Mouse (Mus musculus) ZHBTc4 (cell line): ENCODE results near the gene Atf6.
A peak's percentile ranks its signal among the peaks of the same experiment; 100 is the strongest.

ENCODE experiments used
- DNase-seq: peaks from one replicate; pipeline ENCODE4 v3.0.0-alpha.2; 2011; ENCODE audit warnings: low read depth, low spot score

Gene Atf6

DNA sequence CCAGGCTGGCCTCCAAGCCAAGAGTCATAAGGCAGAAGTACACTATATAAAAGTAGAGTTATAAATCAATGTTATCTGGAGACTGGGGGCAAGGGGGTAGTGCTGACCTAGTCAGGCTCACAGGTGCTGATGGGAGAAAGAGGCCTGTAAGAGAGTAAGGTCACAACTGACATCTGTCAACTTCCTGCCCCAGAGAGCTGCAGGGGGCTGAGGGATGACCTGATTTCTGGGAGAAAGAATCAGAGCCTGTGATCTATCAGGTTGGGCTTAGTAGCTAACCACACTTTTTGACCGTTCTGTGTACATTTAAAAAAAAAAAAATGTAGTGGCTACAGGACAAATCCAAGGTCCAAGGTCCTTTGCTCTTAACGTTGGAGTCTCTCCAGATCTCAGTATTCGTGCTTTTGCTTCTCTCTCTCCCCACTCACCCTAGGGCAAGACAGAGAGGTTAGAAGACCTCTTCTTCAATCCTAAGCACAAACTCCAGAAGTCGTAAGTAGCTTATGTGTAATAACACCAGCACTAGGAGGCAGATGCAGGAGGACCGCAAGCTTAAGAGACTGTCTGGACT is 15.4 kb upstream of the Atf6 start:
- no peak for DNase-seq

DNA sequence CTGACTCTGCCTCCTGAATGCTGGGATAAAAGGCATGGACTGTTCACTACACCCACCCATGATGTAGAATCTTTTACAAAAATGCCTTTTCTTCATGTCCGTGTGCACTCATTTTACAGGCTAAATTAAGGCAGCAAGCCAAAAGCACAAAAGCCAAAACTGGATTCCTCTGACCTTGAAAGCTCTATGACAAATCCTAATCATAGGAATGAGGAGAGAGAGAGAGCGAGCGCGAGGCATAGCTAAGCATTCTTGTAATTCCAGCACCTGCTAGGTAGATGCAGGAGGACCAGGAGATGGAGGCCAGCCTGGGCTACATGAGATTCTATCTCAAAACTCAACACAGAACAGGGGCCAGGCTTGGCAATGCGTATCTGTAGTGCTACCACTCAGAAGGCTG is 9.3 kb upstream of the Atf6 start:
- no peak for DNase-seq

DNA sequence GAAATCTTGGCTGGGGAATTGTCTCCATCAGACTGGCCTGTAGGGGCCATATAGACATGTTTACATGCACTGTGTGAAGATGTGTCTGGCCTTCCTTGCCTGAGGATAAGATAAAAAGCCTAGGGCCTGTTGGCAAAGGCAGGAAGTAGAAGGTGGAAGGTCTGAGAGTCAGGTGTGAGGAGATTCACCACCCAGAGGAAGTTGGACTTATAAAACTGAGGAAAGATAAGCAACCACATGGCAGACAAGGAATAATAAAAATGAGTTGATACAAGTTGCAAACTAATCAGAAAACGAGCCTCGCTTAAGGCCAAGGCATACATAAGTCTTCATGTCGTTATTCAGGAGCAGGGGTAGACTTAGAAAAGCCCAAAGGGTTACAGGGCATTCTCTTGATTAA is 8.1 kb upstream of the Atf6 start:
- DNase-seq = no peak

DNA sequence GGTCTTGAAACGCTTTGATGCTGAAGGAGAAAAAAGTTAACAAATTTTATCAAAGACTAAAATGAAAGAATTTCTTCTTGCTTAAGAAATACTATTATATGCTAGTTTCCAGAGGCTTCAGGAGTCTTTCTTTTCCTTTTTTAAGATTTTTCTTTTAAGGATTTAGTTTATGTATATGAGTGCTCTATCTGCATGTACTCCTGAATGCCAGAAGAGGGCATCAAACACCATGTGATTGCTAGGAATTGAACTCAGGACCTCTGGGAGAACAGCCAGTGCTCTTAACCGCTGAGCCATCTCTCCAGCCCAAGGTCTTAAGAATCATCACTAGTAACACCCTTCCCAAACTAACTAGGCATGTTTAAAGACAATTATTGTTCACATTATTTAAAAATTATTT is 4.4 kb upstream of the Atf6 start:
- DNase-seq = peak; percentile 57

DNA sequence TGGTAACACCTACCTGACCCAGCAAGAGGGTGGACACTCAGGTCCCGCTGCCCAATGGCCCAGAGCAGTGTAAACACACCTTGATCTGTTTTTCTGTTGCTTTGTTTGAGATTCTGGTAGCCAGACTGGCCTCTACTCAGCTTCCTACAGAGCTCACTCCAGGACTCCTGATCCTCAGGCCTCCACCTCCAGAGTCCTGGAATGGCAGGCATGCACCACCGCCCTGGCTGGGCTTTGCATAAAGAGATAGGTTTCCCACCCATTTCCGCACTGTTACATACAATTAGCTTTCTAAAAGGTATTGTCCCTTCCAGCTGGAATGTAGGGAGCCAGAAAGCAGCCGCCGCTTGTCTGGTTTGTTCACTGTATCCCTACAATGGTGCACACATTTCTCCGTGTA is 3.8 kb upstream of the Atf6 start:
- peak; percentile 96 for DNase-seq

DNA sequence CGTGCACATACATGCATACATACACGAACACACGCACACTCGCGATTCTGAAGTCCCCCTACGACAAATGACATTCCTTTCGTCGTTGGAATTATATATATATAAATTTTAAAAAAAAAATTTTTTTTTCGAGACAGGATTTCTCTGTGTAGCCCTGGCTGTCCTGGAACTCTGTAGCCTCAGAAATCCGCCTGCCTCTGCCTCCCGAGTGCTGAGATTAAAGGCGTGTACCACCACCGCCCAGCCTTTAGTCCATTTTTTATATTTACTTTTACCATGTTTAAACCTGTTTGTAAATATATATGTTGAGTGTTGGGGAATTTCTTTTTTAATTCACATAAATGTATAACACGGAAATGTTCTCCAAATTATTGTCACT is 1.3 kb upstream of the Atf6 start:
- no peak for DNase-seq

DNA sequence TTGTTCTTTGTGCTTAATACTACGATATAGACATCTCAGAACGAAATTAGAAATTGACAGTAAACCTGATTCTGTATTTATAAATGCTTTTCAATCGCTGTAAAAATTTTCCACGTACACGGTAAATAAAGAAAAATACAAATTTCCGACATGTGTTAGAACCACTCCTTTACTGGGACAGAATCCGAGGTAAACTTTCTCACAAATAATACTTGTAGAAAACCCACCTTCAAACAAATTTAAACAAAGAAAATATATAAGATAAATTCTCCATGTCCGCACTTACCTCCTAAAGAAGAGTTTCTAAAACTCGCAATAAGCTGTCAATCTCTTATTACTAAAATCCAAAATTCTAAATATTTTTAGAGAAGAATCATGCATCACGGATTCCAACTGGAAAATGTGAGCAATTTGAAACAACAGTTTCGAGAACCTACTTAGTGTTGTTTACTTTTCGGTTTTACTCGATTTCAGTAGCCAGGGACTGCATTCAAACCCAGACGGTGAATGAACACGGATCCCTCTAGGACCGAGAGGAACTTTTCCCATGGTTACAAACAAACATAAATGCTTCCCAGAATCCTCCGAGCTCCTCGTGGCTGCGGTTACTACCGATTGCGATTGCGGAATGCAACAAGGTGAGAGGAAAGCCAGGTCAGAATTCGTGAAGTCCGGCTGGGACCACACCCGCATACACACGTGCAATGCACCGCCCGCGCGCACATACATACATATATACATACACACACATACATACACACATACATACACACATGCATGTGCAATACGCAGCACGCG is 735 bp upstream of the Atf6 start:
- peak; percentile 92 for DNase-seq

DNA sequence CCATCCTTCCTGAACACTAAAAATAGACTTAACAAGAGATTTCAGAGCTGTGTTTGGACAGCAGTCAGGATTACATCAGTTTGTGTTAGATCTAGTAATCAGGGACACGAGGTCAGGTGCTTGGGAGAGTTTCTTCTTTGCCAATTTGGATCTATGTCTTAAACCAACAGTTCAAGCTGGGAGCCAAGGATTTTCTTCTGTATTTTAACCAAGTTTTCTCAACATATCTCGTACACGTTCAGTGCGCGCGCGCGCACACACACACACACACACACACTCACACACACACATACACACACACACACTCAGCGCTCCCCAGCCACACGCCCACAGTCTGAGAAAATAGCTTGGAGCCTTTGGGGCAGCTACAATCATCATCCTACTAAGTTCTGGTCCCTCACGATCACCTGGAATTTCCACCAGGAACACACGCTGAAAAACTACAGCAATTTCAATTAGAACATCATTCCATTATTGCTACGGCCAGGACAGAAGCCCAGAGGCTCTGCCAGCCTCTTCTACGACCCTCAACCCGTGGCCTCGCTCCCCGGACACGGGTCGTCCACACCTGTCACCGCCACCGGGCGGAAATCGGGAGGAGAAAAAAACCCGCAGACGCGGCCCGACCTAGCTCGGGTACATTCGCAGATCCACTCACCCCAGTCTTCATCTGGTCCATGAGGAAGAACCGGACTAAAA is 430 bp downstream of the Atf6 start:
- DNase-seq = no peak

DNA sequence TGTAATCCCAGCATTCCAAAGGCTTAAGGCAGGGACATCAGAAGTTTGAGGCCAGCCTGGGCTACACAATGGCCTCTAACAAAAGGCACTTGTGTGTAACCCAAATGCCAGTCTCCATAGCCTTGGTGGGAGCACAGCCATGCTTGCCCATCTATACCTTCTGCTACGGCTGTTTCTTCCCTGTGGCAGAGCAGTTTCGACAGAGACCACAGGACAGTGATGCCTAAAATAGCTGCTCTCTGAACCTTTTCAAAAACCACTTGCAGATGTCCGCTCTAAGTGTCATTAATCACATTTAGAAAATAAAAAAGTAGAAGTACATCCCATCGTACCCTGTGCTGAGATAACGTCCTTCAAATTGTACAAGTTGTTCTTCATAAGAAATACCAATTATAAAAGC is 2.2 kb downstream of the Atf6 start:
- no peak for DNase-seq

DNA sequence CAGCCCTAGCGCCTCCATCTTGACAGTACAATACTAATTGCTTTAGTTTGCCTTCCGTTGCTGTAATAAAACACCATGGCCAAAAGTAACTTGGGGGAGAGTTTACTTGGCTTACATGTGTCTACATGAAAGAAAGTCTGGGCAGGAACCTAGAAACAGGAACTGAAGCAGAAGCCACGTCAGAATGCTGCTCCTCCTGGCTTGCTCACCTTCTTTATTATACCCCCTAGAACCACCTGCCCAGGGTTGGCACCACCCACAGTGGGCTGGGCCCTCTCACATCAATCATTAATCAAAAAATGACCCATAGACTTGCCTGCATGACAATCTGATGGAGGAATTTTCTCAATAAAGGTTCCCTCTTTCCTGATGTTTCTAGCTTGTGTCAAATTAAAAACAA is 2.8 kb downstream of the Atf6 start:
- no peak for DNase-seq

DNA sequence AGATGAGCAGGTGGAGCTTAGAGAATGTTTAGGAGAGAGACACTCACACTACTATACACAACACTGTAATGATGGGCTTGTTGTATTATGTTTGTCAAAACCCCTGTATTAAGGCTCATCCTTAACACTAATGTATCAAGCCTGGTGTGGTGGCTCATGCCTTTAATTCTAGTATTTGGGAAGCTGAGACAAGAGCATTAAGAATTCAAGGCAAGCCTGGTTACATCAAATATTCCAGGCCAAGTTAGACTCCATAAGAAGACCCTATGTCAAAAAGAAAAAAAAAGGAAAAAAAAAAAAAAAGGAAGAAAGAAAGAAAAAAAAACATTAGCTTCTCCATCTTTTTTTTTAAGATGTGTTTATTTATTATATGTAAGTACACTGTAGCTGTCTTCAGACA is 3.3 kb downstream of the Atf6 start:
- no peak for DNase-seq

DNA sequence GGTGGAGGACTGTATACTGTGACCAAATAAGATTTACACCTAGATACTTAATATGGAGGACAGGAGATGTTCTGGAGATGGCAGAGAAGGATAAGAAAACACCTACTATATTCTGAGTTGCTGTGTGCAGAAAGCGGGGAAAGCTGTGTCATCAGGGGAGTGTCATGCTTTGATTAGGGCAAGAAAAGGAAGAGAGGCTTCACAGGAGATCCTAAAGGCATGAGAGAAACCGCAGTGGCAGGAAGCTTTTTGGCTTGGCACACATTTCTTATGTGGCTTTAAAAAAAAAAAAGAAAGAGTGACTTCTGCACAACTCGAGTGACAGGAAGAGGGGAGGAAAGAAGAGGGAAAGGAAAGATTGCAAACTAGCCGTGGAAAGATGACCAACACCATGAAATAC is 4.5 kb downstream of the Atf6 start:
- DNase-seq = no peak

DNA sequence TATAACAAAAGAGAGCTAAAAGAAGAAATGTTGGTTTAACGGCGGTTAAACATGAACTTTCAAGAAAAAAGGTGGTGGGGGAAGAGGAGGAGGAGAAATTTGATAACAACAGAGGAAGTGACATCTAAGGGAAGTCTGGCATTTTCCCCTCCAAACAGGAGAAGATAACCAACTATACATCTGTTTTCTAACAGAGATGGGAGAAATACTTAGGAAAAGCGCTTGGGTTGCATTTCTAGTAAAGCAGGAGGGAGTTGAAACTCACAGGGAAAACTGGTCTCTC is 5.2 kb downstream of the Atf6 start:
- DNase-seq = no peak

DNA sequence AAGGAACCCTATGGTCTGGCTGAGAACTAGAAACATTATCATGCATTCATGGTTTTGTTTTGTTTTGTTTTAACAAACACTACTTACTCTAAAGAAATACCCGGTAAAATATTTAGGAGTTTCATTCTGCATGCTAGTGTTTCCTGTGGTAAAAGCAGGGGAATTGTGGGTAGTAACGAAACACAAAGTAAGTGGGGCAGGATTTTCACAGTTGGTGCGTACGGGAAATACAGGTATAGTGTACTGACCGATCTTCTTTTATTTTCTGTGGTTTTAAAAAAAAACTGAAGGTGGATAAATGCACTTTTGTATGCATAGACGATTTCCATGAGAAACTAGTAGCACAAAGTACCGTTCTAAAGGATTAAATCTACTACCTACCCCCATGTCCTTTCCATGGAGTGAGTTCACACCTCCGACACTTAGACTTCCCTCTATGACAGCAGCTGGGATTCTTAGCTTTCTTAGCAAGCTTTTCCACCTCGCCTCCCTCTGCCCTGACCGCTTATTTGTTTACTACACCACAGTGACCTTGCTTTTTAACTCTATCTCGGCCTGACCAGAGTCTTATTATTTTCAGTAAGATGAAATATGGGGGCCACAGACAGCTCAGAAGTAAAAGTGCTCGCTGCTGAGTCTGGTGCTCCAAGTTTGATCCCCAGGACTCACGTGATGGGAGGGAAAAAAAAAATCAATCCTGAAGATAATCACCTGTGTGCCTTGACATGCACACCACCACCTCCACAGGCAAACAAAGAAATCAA is 5.7 kb downstream of the Atf6 start:
- DNase-seq = no peak

DNA sequence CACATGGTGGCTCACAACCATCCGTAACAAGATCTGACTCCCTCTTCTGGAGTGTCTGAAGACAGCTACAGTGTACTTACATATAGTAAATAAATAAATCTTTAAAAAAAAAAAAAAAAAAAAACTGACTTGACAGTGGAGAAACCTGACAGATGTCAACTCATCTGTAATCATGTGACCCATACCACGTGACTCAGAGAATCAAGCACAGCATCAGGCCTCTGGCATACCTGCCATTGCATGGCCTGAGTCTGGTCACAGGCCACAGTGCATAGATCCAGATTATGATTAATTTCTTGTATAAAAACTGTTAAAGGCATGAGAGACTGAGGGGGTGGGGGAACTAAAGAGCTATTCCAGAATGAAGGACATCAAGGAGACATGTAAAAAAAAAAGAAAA is 8.7 kb downstream of the Atf6 start:
- no peak for DNase-seq

DNA sequence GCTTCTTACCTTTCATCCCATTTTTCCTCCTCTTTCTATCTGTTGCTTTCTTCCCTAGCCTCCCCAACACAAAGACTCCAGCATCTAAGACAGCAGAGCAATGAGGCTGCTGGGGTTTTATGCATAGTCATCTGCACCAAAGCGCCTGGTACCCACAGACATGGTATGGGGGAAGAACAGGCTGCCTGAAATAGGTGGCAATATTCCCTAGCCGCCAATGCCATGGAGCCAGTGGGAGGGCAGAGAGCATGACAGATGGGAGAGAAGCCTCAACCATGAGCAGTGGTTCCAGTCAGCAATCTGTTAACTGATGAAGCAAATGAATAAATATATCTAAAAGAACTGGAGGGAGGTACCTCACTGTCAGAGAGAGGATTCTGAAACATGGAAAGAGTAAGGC is 10.2 kb downstream of the Atf6 start:
- no peak for DNase-seq

DNA sequence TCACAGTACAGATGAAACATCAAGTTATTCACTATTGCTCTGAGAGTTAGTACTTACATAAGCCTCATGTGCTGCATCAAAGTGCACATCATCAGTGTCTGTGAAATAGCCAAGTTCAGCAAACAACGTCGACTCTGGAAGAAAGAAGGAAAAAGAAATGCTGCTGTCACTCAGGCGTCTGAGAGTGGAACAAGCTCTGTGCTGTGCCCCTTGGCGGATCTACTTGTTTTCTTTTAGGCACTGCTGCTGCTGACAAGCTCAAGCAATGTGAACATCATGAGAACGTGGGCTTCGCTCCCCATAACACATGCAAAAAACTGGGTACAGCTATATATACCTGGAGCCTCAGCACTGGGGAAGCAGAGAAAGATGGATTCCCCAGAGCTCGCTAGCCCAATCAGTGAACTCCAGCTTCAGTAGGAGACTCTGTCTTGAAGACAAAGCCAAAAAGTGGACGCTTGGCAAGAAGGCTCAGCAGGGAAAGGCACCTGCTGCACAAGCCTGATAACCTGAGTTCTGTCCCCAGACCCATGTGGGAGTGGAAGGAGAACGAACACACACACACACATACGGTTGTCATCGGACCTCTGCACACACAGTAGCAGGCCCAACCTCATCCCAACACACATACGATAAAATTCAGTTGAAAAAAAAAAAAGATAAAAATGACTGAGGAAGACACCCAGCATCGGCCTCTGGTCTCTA is 12.4 kb downstream of the Atf6 start:
- DNase-seq = no peak

DNA sequence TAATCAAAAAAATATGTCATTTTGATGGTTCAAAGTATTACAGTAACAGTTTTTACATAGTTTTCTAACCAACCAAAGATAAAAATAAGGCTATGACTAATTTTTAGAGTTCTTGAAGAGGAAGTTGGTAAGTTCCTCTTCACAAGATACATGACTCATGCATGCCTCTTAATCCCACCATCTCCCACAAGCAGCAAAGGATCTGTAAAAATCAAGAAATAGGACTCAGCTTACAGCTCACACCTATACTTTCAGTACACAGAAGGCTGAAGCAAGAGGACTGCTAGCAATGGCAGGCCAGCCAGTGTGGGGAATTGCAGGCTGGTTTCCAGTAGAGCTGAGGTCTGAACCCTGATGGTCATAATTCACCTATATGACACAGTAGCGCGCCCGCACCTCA is 14.0 kb downstream of the Atf6 start:
- no peak for DNase-seq

DNA sequence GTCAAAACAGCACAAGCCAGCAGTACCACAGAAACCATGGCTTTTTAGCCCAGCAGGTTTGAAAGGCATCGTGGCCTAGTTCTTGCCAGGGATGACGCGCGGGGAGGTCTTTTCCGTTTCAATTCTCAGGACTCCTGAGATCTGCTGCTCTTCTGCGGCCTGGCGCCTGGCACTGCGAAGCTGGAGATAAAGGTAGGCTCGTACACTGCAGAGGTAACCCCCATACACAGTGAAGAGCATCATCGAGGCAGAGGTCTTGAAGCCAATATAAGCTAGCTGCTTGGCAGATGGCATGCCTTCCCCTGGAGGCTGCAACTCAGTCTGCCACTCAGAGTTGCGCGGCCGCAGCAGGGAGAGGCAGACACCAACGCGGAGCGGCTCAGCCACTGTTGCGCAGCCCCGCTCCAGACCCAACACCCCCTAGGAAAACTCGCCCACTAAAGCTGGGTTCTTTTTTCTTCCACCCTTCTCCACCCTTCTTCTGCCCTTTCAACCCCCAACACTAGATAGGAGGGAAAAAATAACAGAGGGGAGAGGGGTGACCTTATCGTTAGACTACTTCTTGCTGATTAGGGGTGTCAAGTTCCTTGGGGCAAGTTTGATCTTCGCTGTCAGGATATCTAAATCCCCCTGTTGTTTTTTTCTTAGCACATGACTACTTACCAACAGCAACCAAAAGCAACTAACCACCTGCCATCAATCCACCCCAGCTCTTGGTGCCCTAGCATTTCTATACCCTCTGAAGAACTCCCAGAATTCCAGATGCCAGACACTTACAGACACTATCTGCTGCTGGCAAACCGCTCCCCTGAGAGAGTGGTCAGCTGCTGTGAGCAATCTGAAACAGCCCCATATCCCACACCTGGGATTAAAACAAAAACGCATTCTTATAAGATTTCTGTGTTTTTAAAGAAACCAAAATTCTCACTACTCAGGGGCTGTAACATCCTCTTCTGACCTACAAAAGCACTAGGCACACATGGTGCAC is 16.6 kb downstream of the Atf6 start:
- DNase-seq = no peak

DNA sequence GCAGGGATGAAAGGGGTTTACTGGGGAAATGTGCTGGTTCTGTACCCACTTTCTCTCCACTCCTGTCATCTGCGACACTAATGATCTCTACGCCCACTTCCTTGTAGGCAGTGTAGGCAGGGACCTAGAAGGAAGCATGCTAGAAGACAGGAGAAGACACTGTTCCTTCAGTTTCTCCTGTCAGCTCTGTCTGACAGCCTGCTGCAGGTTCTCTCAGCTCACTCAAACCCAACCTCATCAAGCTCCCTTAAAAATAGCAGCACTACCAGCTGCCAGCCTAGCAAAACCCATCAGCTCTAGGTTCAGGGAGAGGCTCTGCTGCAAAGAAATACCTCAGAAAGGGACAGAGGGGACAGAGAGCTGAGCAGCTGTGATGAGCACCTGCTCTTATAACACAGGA is 17.6 kb downstream of the Atf6 start:
- no peak for DNase-seq
